Mouse (Mus musculus) adrenal gland, adult 2 months (tissue): Measurements from ENCODE around the gene Pdhb. TPM values are rescaled to one million over a fixed set of nuclear protein-coding genes. Genes with fewer than 3 reads are reported as not detected.

ENCODE experiments used
- DNase-seq: peaks from one replicate; pipeline ENCODE4 v3.0.0; 2021
- long read RNA-seq: library from polyadenylated mRNA; stranded (forward); transcript quantifications from one replicate; pipeline ENCODE4 v2.0.0, GENCODE M21; 2021
- polyA plus RNA-seq: library from polyadenylated mRNA; depleted of rRNA; stranded (reverse); fragments of >200 nt; gene quantifications from 2 replicates; pipeline ENCODE4 v1.2.3, GENCODE M21; 2012; rRNA removed
- total RNA-seq, 2 experiments: library from RNA; stranded (reverse); gene quantifications; 2 replicates each; pipeline ENCODE4 v1.2.3; 2021

Pdhb gene
- 100 to 1,000 TPM; 325 to 340 TPM for total RNA-seq
- 44.5 and 51.2 TPM in 2 replicates for polyA plus RNA-seq
- long read RNA-seq, transcript Pdhb-201 (10 exons, 1,513 nt) = major isoform, 115 of 123 reads
- long read RNA-seq, partial matches to known transcripts = 4 of 123 reads
- long read RNA-seq, other reads (novel, unspliced or antisense) = 3 of 123 reads

GRCm38 (mm10) chr14:8172507-8173410, at the start of gene Pdhb:
Pdhb (minus strand) TSS chr14:8173025.
- DNase-seq = peak; percentile 100

- DNase-seq = no peak
Observed at GRCm38 (mm10) chr14:8222561-8222960, 49.7 kb upstream of the Pdhb start.

GRCm38 (mm10) chr14:8220912-8221311, 48.1 kb upstream of the Pdhb start:
- no peak for DNase-seq

GRCm38 (mm10) chr14:8220306-8220705, 47.5 kb upstream of the Pdhb start:
- no peak for DNase-seq

GRCm38 (mm10) chr14:8219876-8220275, 47.1 kb upstream of the Pdhb start:
- DNase-seq = no peak

GRCm38 (mm10) chr14:8218730-8219380, 46.0 kb upstream of the Pdhb start:
- peak; percentile 19 for DNase-seq

GRCm38 (mm10) chr14:8218238-8218637, 45.4 kb upstream of the Pdhb start:
- no peak for DNase-seq

GRCm38 (mm10) chr14:8216100-8216499, 43.3 kb upstream of the Pdhb start:
- DNase-seq = no peak

GRCm38 (mm10) chr14:8215208-8215778, 42.5 kb upstream of the Pdhb start:
- peak; percentile 11 for DNase-seq

- DNase-seq = peak; percentile 87
Observed at GRCm38 (mm10) chr14:8214299-8215207, 41.7 kb upstream of the Pdhb start.

GRCm38 (mm10) chr14:8213803-8214224, 41.0 kb upstream of the Pdhb start, which contains the start of gene Kctd6:
Kctd6 (plus strand) TSS chr14:8214140.
- peak; percentile 100 for DNase-seq

- DNase-seq = no peak
Observed at GRCm38 (mm10) chr14:8212996-8213395, 40.2 kb upstream of the Pdhb start.

GRCm38 (mm10) chr14:8209896-8210295, 37.1 kb upstream of the Pdhb start:
- DNase-seq = no peak

GRCm38 (mm10) chr14:8208876-8209275, 36.1 kb upstream of the Pdhb start:
- peak; percentile 44 for DNase-seq

GRCm38 (mm10) chr14:8207543-8207942, 34.7 kb upstream of the Pdhb start:
- no peak for DNase-seq

GRCm38 (mm10) chr14:8207105-8207504, 34.3 kb upstream of the Pdhb start:
- no peak for DNase-seq

GRCm38 (mm10) chr14:8206179-8206910, 33.5 kb upstream of the Pdhb start:
- DNase-seq = no peak

GRCm38 (mm10) chr14:8201715-8202114, 28.9 kb upstream of the Pdhb start:
- no peak for DNase-seq

- no peak for DNase-seq
Observed at GRCm38 (mm10) chr14:8200769-8201168, 27.9 kb upstream of the Pdhb start.

GRCm38 (mm10) chr14:8192727-8193126, 19.9 kb upstream of the Pdhb start:
- no peak for DNase-seq
